Mouse (Mus musculus) heart, adult 2 months (tissue): ENCODE measurements at regions not wholly inside any gene's neighbourhood (a gene's known extent, or its start where the extent isn't known, plus 50 kb on each side); places are given as distances from the start of the nearest gene placed in this dataset.

ENCODE experiments used
- DNase-seq, 2 experiments: peaks; one replicate each; pipeline ENCODE4 v3.0.0; 2021
- H3K27ac ChIP-seq: fragments of 200-600 bp; 2 replicates; pipeline ENCODE4 v1.8.1; 2022
- H3K27me3 ChIP-seq: fragments of 200-500 bp; 2 replicates; pipeline ENCODE4 v1.6.1; 2012; ENCODE audit warnings: mild to moderate bottlenecking, low read length, inconsistent platforms, mixed read lengths; ENCODE audit not compliant: control insufficient read depth, insufficient read depth
- H3K36me3 ChIP-seq: fragments of 200-500 bp; 2 replicates; pipeline ENCODE4 v1.6.1; 2012; ENCODE audit warnings: low read length, inconsistent platforms; ENCODE audit not compliant: control insufficient read depth, insufficient read depth
- H3K4me1 ChIP-seq: fragments of 200-500 bp; 2 replicates; pipeline ENCODE4 v1.6.1; 2011; ENCODE audit warnings: low read length; ENCODE audit not compliant: control insufficient read depth, insufficient read depth
- H3K4me3 ChIP-seq: fragments of 200-600 bp; 2 replicates; pipeline ENCODE4 v1.8.1; 2022
- H3K79me2 ChIP-seq: fragments of 200-500 bp; replicated peaks from 2 replicates; pipeline ENCODE4 v1.6.1; 2012; ENCODE audit warnings: mild to moderate bottlenecking, inconsistent platforms, low read length, moderate library complexity, mixed read lengths; ENCODE audit not compliant: control insufficient read depth, insufficient read depth
- H3K9ac ChIP-seq: fragments of 200-500 bp; 2 replicates; pipeline ENCODE4 v1.6.1; 2012; ENCODE audit warnings: low read depth, mild to moderate bottlenecking, control low read depth, inconsistent platforms, low read length, mixed read lengths
- CTCF ChIP-seq: fragments of 200-600 bp; IDR thresholded peaks from 2 replicates; pipeline ENCODE4 v1.8.1; 2022; ENCODE audit warnings: antibody characterized with exemption, mild to moderate bottlenecking, moderate library complexity
- EP300 ChIP-seq: fragments of 200-500 bp; IDR thresholded peaks from 2 replicates; pipeline ENCODE4 v1.6.1; 2011; ENCODE audit warnings: low read depth, low read length, control low read depth; ENCODE audit not compliant: insufficient read depth
- POLR2A ChIP-seq: fragments of 200-500 bp; IDR thresholded peaks from 2 replicates; pipeline ENCODE4 v1.6.1; 2011; ENCODE audit warnings: mild to moderate bottlenecking, low read depth, low read length, control low read depth; ENCODE audit not compliant: insufficient read depth
- WGBS: fragments of 180-500 bp; shearing (Covaris S2); methylation state at CpG from one replicate; pipeline ENCODE4 v1.1.7; 2018; 5-methylcytosine and 5-hydroxymethylcytosine counted together
- intact Hi-C: fragments of 180-260 bp; cut with DNase I; formaldehyde crosslinking; loops from one replicate; pipeline ENCODE4 v1.15.1; 2025

- Histone ChIP-seq H3K27ac (no peak overlapping the region), H3K9ac (no peak overlapping the region), H3K79me2 (no peaks in the 10 kb centered on the region), H3K4me1 (no peaks in the 10 kb centered on the region), H3K36me3 (no peaks in the 10 kb centered on the region), H3K4me3 (no peak overlapping the region), H3K27me3 (no peaks in the 10 kb centered on the region)
- WGBS, result 74% methylated on average over 2 of the region's 2 CpGs
- no peak for DNase-seq
- intact Hi-C loops, result no loop called here
- TF ChIP-seq EP300, result no peak
- TF ChIP-seq POLR2A, result no peak
- TF ChIP-seq CTCF, result no peak
Measured at GRCm38 (mm10) chr12:68840156-68840555, 318.8 kb downstream of the Rps29 start.

- H3K9ac ChIP-seq, result no peak overlapping the region
- H3K27me3 ChIP-seq, result no peaks in the 10 kb centered on the region
- no peaks in the 10 kb centered on the region for H3K79me2 ChIP-seq
- intact Hi-C loops, result no loop called here
- TF ChIP-seq POLR2A (no peak), CTCF (no peak), EP300 (no peak)
- no peak overlapping the region for H3K4me3 ChIP-seq
- WGBS, result 85% methylated on average over 3 of the region's 3 CpGs
- no peak overlapping the region for H3K27ac ChIP-seq
- DNase-seq, result no peak
- H3K4me1 ChIP-seq, result no peaks in the 10 kb centered on the region
- H3K36me3 ChIP-seq, result no peaks in the 10 kb centered on the region
Measured at GRCm38 (mm10) chr12:68836023-68836422, 323.0 kb downstream of the Rps29 start.

GRCm38 (mm10) chr12:68833914-68834313 lies 325.1 kb downstream of the Rps29 start:
- 20% methylated on average over 4 of the region's 4 CpGs for WGBS
- TF ChIP-seq CTCF (no peak), EP300 (no peak), POLR2A (no peak)
- intact Hi-C loops, result no loop called here

GRCm38 (mm10) chr12:68829404-68829803 lies 329.6 kb downstream of the Rps29 start:
- 52% methylated on average over 3 of the region's 3 CpGs for WGBS
- Histone ChIP-seq H3K27me3 (no peaks in the 10 kb centered on the region), H3K79me2 (no peaks in the 10 kb centered on the region), H3K4me3 (no peak overlapping the region), H3K36me3 (no peaks in the 10 kb centered on the region), H3K9ac (no peak overlapping the region), H3K4me1 (no peaks in the 10 kb centered on the region), H3K27ac (no peak overlapping the region)
- DNase-seq, result no peak
- intact Hi-C loops, result no loop called here
- no peak for TF ChIP-seq EP300
- TF ChIP-seq POLR2A, result no peak
- TF ChIP-seq CTCF, result no peak

More at GRCm38 (mm10) chr12:68833914-68834313, 325.1 kb downstream of the Rps29 start:
- Histone ChIP-seq H3K9ac (no peak overlapping the region), H3K27ac (no peak overlapping the region), H3K4me1 (no peaks in the 10 kb centered on the region), H3K79me2 (no peaks in the 10 kb centered on the region), H3K27me3 (no peaks in the 10 kb centered on the region), H3K36me3 (no peaks in the 10 kb centered on the region), H3K4me3 (no peak overlapping the region)
- no peak for DNase-seq

- Histone ChIP-seq H3K27ac (no peak overlapping the region), H3K9ac (no peak overlapping the region), H3K27me3 (no peaks in the 10 kb centered on the region), H3K79me2 (no peaks in the 10 kb centered on the region), H3K36me3 (no peaks in the 10 kb centered on the region), H3K4me3 (no peak overlapping the region), H3K4me1 (no peaks in the 10 kb centered on the region)
- no peak for TF ChIP-seq EP300
- TF ChIP-seq CTCF, result no peak
- no peak for TF ChIP-seq POLR2A
- DNase-seq, result no peak
- 80% methylated on average over 9 of the region's 9 CpGs for WGBS
- intact Hi-C loops, result no loop called here
Measured at GRCm38 (mm10) chr12:68827549-68828249, 331.3 kb downstream of the Rps29 start.

GRCm38 (mm10) chr12:68794396-68794795 lies 364.6 kb downstream of the Rps29 start:
- Histone ChIP-seq H3K4me3 (no peak overlapping the region), H3K36me3 (no peaks in the 10 kb centered on the region), H3K9ac (no peak overlapping the region), H3K27me3 (no peaks in the 10 kb centered on the region), H3K79me2 (no peaks in the 10 kb centered on the region), H3K27ac (no peak overlapping the region), H3K4me1 (no peaks in the 10 kb centered on the region)
- intact Hi-C loops, result no loop called here
- no peak for DNase-seq
- TF ChIP-seq POLR2A, result no peak
- TF ChIP-seq CTCF, result no peak
- WGBS, result 24% methylated on average over 5 of the region's 5 CpGs
